Mouse (Mus musculus) hindbrain, embryonic 12.5 days (tissue): ENCODE data around the gene Olfr360. TPM values are rescaled to one million over a fixed set of nuclear protein-coding genes. Genes with fewer than 3 reads are reported as not detected.
"Not testable (repeated sequence)": the region's sequence is repeated elsewhere in the genome, so short reads cannot be mapped to it uniquely, and the experiment has no call there.

ENCODE experiments used
- ATAC-seq: fragments of 200-750 bp; cut with Nextera tagmentation; 2 replicates; pipeline ENCODE4 v1.8.0; 2017; ENCODE audit warnings: moderate TSS enrichment; ENCODE audit not compliant: low FRiP score
- H3K27ac ChIP-seq: fragments of 300-500 bp; sonication (generic); 2 replicates; pipeline ENCODE4 v1.5.1; 2016; ENCODE audit warnings: mild to moderate bottlenecking
- H3K27me3 ChIP-seq: fragments of 300-500 bp; sonication (generic); 2 replicates; pipeline ENCODE4 v1.6.1; 2016; ENCODE audit warnings: mild to moderate bottlenecking
- H3K36me3 ChIP-seq: fragments of 300-500 bp; sonication (generic); 2 replicates; pipeline ENCODE4 v1.6.1; 2016; ENCODE audit warnings: mild to moderate bottlenecking
- H3K4me1 ChIP-seq: fragments of 300-500 bp; sonication (generic); 2 replicates; pipeline ENCODE4 v1.6.1; 2016
- H3K4me2 ChIP-seq: fragments of 300-500 bp; sonication (generic); replicated peaks from 2 replicates; pipeline ENCODE4 v1.6.1; 2016; ENCODE audit warnings: mild to moderate bottlenecking
- H3K4me3 ChIP-seq: fragments of 300-500 bp; sonication (generic); 2 replicates; pipeline ENCODE4 v1.5.1; 2016; ENCODE audit warnings: mild to moderate bottlenecking
- H3K9ac ChIP-seq: fragments of 300-500 bp; sonication (generic); 2 replicates; pipeline ENCODE4 v1.6.1; 2016; ENCODE audit warnings: mild to moderate bottlenecking, moderate library complexity
- H3K9me3 ChIP-seq: fragments of 300-500 bp; sonication (generic); replicated peaks from 2 replicates; pipeline ENCODE4 v1.6.1; 2016; ENCODE audit warnings: mild to moderate bottlenecking
- WGBS: fragments of 180-500 bp; shearing (Covaris S2); methylation state at CpG from one replicate; pipeline ENCODE4 v1.1.7; 2016; 5-methylcytosine and 5-hydroxymethylcytosine counted together
- polyA plus RNA-seq: library from polyadenylated mRNA; unstranded; fragments of >200 nt; fragmentation: Nextera tagmentation; extraction: Ambion mirVana; gene quantifications from 2 replicates; pipeline ENCODE4 v1.2.1, GENCODE M21; 2016

The Olfr360 gene
- not detected in 2 replicates for polyA plus RNA-seq

DNA sequence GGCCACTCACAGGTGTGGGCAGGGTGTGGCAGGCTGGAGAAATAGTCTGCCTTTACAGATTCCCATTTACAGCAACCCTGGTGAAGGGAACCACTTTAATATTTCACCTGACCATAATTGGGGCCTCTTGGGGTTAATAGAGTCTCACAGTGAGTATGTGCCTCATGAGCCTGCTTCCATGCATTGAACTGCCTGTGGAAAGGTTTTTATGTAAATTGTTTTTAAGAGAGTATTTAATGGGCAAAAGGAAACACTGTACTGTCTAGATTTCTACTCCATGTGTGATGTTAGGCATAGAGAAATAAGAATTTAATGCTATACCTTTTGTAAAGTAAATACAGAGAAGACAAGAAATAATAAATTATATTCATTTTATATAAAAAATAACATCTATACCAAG, at the start of gene Olfr360:
TSS of gene Olfr360 (plus strand) at position 301 of the 400 bp plus-strand sequence.
- no peaks in the 10 kb centered on the region for H3K27me3 ChIP-seq
- no peak for ATAC-seq
- no peak within 1 kb of the TSS for H3K4me3 ChIP-seq
- no peak within 1 kb of the TSS for H3K4me2 ChIP-seq
- no peak within 1 kb of the TSS for H3K27ac ChIP-seq
- no peaks in the 10 kb centered on the region for H3K4me1 ChIP-seq
- H3K9ac ChIP-seq, result no peak within 1 kb of the TSS
- no peaks in the 10 kb centered on the region for H3K36me3 ChIP-seq
- H3K9me3 ChIP-seq, result peaks cover 12% of the 10 kb centered on the region

DNA sequence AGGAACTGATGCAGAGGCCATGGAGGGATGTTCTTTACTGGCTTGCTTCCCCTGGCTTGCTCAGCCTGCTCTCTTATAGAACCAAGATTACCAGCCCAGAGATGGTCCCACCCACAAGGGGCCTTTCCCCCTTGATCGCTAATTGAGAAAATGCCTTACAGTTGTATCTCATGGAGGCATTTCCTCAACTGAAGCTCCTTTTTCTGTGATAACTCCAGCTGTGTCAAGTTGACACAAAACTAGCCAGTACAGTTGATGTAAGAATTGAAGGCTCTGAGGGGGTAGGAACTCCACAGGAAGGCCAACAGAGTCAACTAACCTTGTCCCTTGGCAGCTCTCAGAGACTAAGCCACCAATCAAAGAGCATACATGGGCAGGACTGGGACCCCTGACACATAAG, 23.6 kb downstream of the Olfr360 start, which contains the start of gene Olfr361:
TSS of gene Olfr361 (minus strand) at position 101 of the 400 bp plus-strand sequence.
- H3K9me3 ChIP-seq, H3K27me3 ChIP-seq, H3K27ac ChIP-seq, H3K9ac ChIP-seq, H3K4me2 ChIP-seq, H3K36me3 ChIP-seq, H3K4me1 ChIP-seq, H3K4me3 ChIP-seq, ATAC-seq: not testable (repeated sequence)
- 82% methylated on average over 1 of the region's 1 CpGs for WGBS

DNA sequence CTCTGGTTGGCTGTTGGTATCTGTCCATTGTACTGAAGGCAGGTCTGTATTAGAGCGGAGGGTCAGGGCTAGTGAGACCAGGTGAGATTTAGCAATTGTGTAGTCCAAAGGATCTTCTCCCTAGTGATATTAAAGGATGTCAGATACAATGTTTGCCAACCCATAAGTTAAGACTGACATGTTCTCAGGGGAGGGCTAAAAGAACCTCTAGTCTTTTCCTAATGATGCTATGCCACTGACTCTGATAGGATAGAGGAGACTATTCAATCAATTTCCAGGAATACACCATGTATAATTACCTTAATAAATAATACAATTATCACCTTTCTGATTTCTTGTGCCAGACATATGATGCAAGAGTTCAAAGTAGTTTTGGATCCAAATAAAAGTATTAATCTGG, 52.3 kb downstream of the Olfr360 start, which contains the start of gene Olfr362:
TSS of gene Olfr362 (minus strand) at position 101 of the 400 bp plus-strand sequence.
- WGBS, result 74% methylated on average over 1 of the region's 1 CpGs
- peaks cover 12% of the 10 kb centered on the region for H3K9me3 ChIP-seq
- H3K27me3 ChIP-seq, result no peaks in the 10 kb centered on the region
- H3K4me2 ChIP-seq, result no peak within 1 kb of the TSS
- no peaks in the 10 kb centered on the region for H3K4me1 ChIP-seq
- H3K9ac ChIP-seq, result no peak within 1 kb of the TSS
- no peak for ATAC-seq
- H3K27ac ChIP-seq, result no peak within 1 kb of the TSS
- no peaks in the 10 kb centered on the region for H3K36me3 ChIP-seq
- H3K4me3 ChIP-seq, result no peak within 1 kb of the TSS

Other genes starting within 250 kb of the Olfr360 start
- gene Olfr3, start 248.7 kb upstream of the Olfr360 start, polyA plus RNA-seq, result not detected in 2 replicates
- not detected in 2 replicates for gene Olfr350, start 219.4 kb upstream of the Olfr360 start, polyA plus RNA-seq
- not detected in 2 replicates for gene Olfr351, start 203.1 kb upstream of the Olfr360 start, polyA plus RNA-seq
- gene Olfr352, start 197.3 kb upstream of the Olfr360 start, polyA plus RNA-seq, result not detected in 2 replicates
- not detected in 2 replicates for gene Olfr353, start 172.8 kb upstream of the Olfr360 start, polyA plus RNA-seq
- gene Olfr354, start 160.1 kb upstream of the Olfr360 start, polyA plus RNA-seq, result not detected in 2 replicates
- gene Olfr355, start 136.8 kb upstream of the Olfr360 start, polyA plus RNA-seq, result not detected in 2 replicates
- gene Olfr356, start 128.6 kb upstream of the Olfr360 start, polyA plus RNA-seq, result not detected in 2 replicates
- not detected in 2 replicates for gene Olfr357, start 71.9 kb upstream of the Olfr360 start, polyA plus RNA-seq
- gene Olfr358, start 56.4 kb upstream of the Olfr360 start, polyA plus RNA-seq, result not detected in 2 replicates
- not detected in 2 replicates for gene Olfr361, start 23.5 kb downstream of the Olfr360 start, polyA plus RNA-seq
- gene Olfr362, start 52.2 kb downstream of the Olfr360 start, polyA plus RNA-seq, result not detected in 2 replicates
- not detected in 2 replicates for gene Olfr364-ps1, start 73.6 kb downstream of the Olfr360 start, polyA plus RNA-seq
- gene Olfr365, start 122.5 kb downstream of the Olfr360 start, polyA plus RNA-seq, result not detected in 2 replicates
- gene Olfr366, start 145.8 kb downstream of the Olfr360 start, polyA plus RNA-seq, result not detected in 2 replicates